Mouse (Mus musculus): ENCODE results near the gene Tcf20. TPM values are rescaled to one million over a fixed set of nuclear protein-coding genes. Genes with fewer than 3 reads are reported as not detected.

The Tcf20 gene
- polyA plus RNA-seq, 1 experiment from 2014 or later = 7.0 TPM

GRCm38 (mm10) chr15:82929595-82929994, 58.1 kb downstream of the Tcf20 start:
- H3K4me2 ChIP-seq (replicated peaks) = peak overlapping the region; percentile 9; the same call in 1 of the 2 replicates
- WGBS = 36% methylated on average over 9 of the region's 9 CpGs

GRCm38 (mm10) chr15:82928844-82929243, 58.8 kb downstream of the Tcf20 start:
- Histone ChIP-seq H3K4me2 (replicated peaks) (no peak overlapping the region), H3K27ac (no peak overlapping the region)
- peak; percentile 73 for ATAC-seq

More at GRCm38 (mm10) chr15:82929595-82929994, 58.1 kb downstream of the Tcf20 start:
- ATAC-seq = 0 out of 2 replicates have a peak, but pooled peaks have one; percentile 23
- peaks cover 69% of the 10 kb centered on the region for H3K4me1 ChIP-seq (replicated peaks)
- H3K36me3 ChIP-seq = no peaks in the 10 kb centered on the region
- no peaks in the 10 kb centered on the region for H3K9me3 ChIP-seq
- H3K27me3 ChIP-seq (replicated peaks) = no peaks in the 10 kb centered on the region
- H3K4me3 ChIP-seq (replicated peaks) = no peak overlapping the region
- no peak overlapping the region for H3K9ac ChIP-seq
- H3K27ac ChIP-seq = no peak overlapping the region

GRCm38 (mm10) chr15:82928023-82928422, 59.6 kb downstream of the Tcf20 start:
- Histone ChIP-seq H3K4me2 (replicated peaks) (no peak overlapping the region; the same call in 1 of the 2 replicates), H3K4me3 (replicated peaks) (no peak overlapping the region), H3K36me3 (no peaks in the 10 kb centered on the region), H3K4me1 (replicated peaks) (peaks cover 79% of the 10 kb centered on the region), H3K9me3 (no peaks in the 10 kb centered on the region), H3K27ac (no peak overlapping the region), H3K27me3 (replicated peaks) (no peaks in the 10 kb centered on the region), H3K9ac (no peak overlapping the region)
- ATAC-seq = no peak
- WGBS = 35% methylated on average over 6 of the region's 6 CpGs

More at GRCm38 (mm10) chr15:82928844-82929243, 58.8 kb downstream of the Tcf20 start:
- WGBS = 41% methylated on average over 8 of the region's 8 CpGs
- Histone ChIP-seq H3K4me1 (replicated peaks) (peaks cover 76% of the 10 kb centered on the region), H3K27me3 (replicated peaks) (no peaks in the 10 kb centered on the region), H3K9me3 (no peaks in the 10 kb centered on the region), H3K4me3 (replicated peaks) (no peak overlapping the region), H3K9ac (no peak overlapping the region), H3K36me3 (no peaks in the 10 kb centered on the region)

GRCm38 (mm10) chr15:82927057-82927456, 60.6 kb downstream of the Tcf20 start:
- Histone ChIP-seq H3K36me3 (no peaks in the 10 kb centered on the region), H3K4me1 (replicated peaks) (peaks cover 84% of the 10 kb centered on the region), H3K4me2 (replicated peaks) (no peak overlapping the region), H3K9ac (no peak overlapping the region), H3K4me3 (replicated peaks) (no peak overlapping the region), H3K27ac (no peak overlapping the region), H3K27me3 (replicated peaks) (no peaks in the 10 kb centered on the region), H3K9me3 (no peaks in the 10 kb centered on the region)
- no peak for ATAC-seq
- 87% methylated on average over 5 of the region's 5 CpGs for WGBS

GRCm38 (mm10) chr15:82924679-82925425, 62.8 kb downstream of the Tcf20 start:
- H3K9ac ChIP-seq = no peak overlapping the region
- no peaks in the 10 kb centered on the region for H3K9me3 ChIP-seq
- ATAC-seq = no peak
- no peak overlapping the region for H3K4me3 ChIP-seq (replicated peaks)
- WGBS = 2% methylated on average over 11 of the region's 11 CpGs
- H3K27me3 ChIP-seq (replicated peaks) = no peaks in the 10 kb centered on the region
- peak overlapping the region; percentile 56; the same call in 1 of the 2 replicates for H3K27ac ChIP-seq
- peak overlapping the region; percentile 17 for H3K4me2 ChIP-seq (replicated peaks)
- peaks cover 89% of the 10 kb centered on the region for H3K4me1 ChIP-seq (replicated peaks)
- no peaks in the 10 kb centered on the region for H3K36me3 ChIP-seq

- no peak overlapping the region for H3K4me3 ChIP-seq (replicated peaks)
- H3K36me3 ChIP-seq = no peaks in the 10 kb centered on the region
- WGBS = 61% methylated on average over 5 of the region's 5 CpGs
- H3K9ac ChIP-seq = no peak overlapping the region
- H3K4me2 ChIP-seq (replicated peaks) = no peak overlapping the region
- no peak overlapping the region for H3K27ac ChIP-seq
- H3K4me1 ChIP-seq (replicated peaks) = peaks cover 76% of the 10 kb centered on the region
- H3K27me3 ChIP-seq (replicated peaks) = no peaks in the 10 kb centered on the region; the same call in 1 of the 2 replicates
- H3K9me3 ChIP-seq = no peaks in the 10 kb centered on the region
- no peak for ATAC-seq
Measured at GRCm38 (mm10) chr15:82923531-82923930, 64.1 kb downstream of the Tcf20 start.

- H3K36me3 ChIP-seq = no peaks in the 10 kb centered on the region
- peaks cover 73% of the 10 kb centered on the region for H3K4me1 ChIP-seq (replicated peaks)
- peak overlapping the region; percentile 35; the same call in 1 of the 2 replicates for H3K4me2 ChIP-seq (replicated peaks)
- H3K9me3 ChIP-seq = no peaks in the 10 kb centered on the region
- H3K27ac ChIP-seq = peak overlapping the region; percentile 60
- H3K9ac ChIP-seq = no peak overlapping the region
- WGBS = 48% methylated on average over 4 of the region's 4 CpGs
- ATAC-seq = no peak
- H3K4me3 ChIP-seq (replicated peaks) = no peak overlapping the region
- H3K27me3 ChIP-seq (replicated peaks) = no peaks in the 10 kb centered on the region; the same call in 1 of the 2 replicates
Measured at GRCm38 (mm10) chr15:82922755-82923154, 64.9 kb downstream of the Tcf20 start.

GRCm38 (mm10) chr15:82922052-82922451, 65.6 kb downstream of the Tcf20 start:
- peak overlapping the region; percentile 35 for H3K4me2 ChIP-seq (replicated peaks)
- no peaks in the 10 kb centered on the region; the same call in 1 of the 2 replicates for H3K27me3 ChIP-seq (replicated peaks)
- no peak overlapping the region for H3K9ac ChIP-seq
- peaks cover 73% of the 10 kb centered on the region for H3K4me1 ChIP-seq (replicated peaks)
- H3K4me3 ChIP-seq (replicated peaks) = no peak overlapping the region
- no peaks in the 10 kb centered on the region for H3K9me3 ChIP-seq
- H3K36me3 ChIP-seq = no peaks in the 10 kb centered on the region
- 34% methylated on average over 12 of the region's 12 CpGs for WGBS
- peak; percentile 54 for ATAC-seq
- H3K27ac ChIP-seq = peak overlapping the region; percentile 60

GRCm38 (mm10) chr15:82921559-82921958, 66.1 kb downstream of the Tcf20 start:
- no peak for ATAC-seq
- H3K4me1 ChIP-seq (replicated peaks) = peaks cover 68% of the 10 kb centered on the region
- H3K4me2 ChIP-seq (replicated peaks) = peak overlapping the region; percentile 35
- no peaks in the 10 kb centered on the region for H3K36me3 ChIP-seq
- H3K27ac ChIP-seq = peak overlapping the region; percentile 60; the same call in 1 of the 2 replicates
- H3K27me3 ChIP-seq (replicated peaks) = no peaks in the 10 kb centered on the region; the same call in 1 of the 2 replicates
- no peak overlapping the region for H3K9ac ChIP-seq
- H3K4me3 ChIP-seq (replicated peaks) = no peak overlapping the region
- no peaks in the 10 kb centered on the region for H3K9me3 ChIP-seq
- WGBS = 19% methylated on average over 1 of the region's 1 CpGs

GRCm38 (mm10) chr15:82920895-82921515, 66.7 kb downstream of the Tcf20 start:
- 0 out of 2 replicates have a peak overlapping the region, but pooled peaks have one; percentile 27 for H3K27ac ChIP-seq
- 0 out of 2 replicates have a peak overlapping the region, but pooled peaks have one; percentile 1 for H3K4me3 ChIP-seq (replicated peaks)
- peaks cover 63% of the 10 kb centered on the region for H3K4me1 ChIP-seq (replicated peaks)
- peak overlapping the region; percentile 47 for H3K4me2 ChIP-seq (replicated peaks)
- WGBS = 11% methylated on average over 13 of the region's 13 CpGs
- peak; percentile 57 for ATAC-seq
- no peaks in the 10 kb centered on the region for H3K36me3 ChIP-seq
- H3K9ac ChIP-seq = no peak overlapping the region; the same call in 1 of the 2 replicates
- H3K9me3 ChIP-seq = no peaks in the 10 kb centered on the region
- no peaks in the 10 kb centered on the region; the same call in 1 of the 2 replicates for H3K27me3 ChIP-seq (replicated peaks)

- no peaks in the 10 kb centered on the region for H3K36me3 ChIP-seq
- no peak overlapping the region for H3K27ac ChIP-seq
- no peak overlapping the region for H3K4me3 ChIP-seq (replicated peaks)
- no peak overlapping the region for H3K4me2 ChIP-seq (replicated peaks)
- no peaks in the 10 kb centered on the region for H3K9me3 ChIP-seq
- no peak for ATAC-seq
- WGBS = 74% methylated on average over 3 of the region's 3 CpGs
- H3K4me1 ChIP-seq (replicated peaks) = peaks cover 34% of the 10 kb centered on the region
- peaks cover 4% of the 10 kb centered on the region; the same call in 1 of the 2 replicates for H3K27me3 ChIP-seq (replicated peaks)
- H3K9ac ChIP-seq = no peak overlapping the region
Measured at GRCm38 (mm10) chr15:82917965-82918364, 69.7 kb downstream of the Tcf20 start.

GRCm38 (mm10) chr15:82917207-82917844, 70.3 kb downstream of the Tcf20 start:
- H3K27me3 ChIP-seq (replicated peaks) = peaks cover 10% of the 10 kb centered on the region; the same call in 1 of the 2 replicates
- H3K27ac ChIP-seq = no peak overlapping the region
- H3K9ac ChIP-seq = no peak overlapping the region
- peak overlapping the region; percentile 33; the same call in 1 of the 2 replicates for H3K4me2 ChIP-seq (replicated peaks)
- peaks cover 29% of the 10 kb centered on the region for H3K4me1 ChIP-seq (replicated peaks)
- no peaks in the 10 kb centered on the region for H3K36me3 ChIP-seq
- WGBS = 31% methylated on average over 28 of the region's 28 CpGs
- H3K4me3 ChIP-seq (replicated peaks) = no peak overlapping the region
- ATAC-seq = no peak
- H3K9me3 ChIP-seq = no peaks in the 10 kb centered on the region

All from intestine, embryonic 15.5 days (tissue).